Mouse (Mus musculus) cerebellum, adult 11-12 months (tissue): Measurements from ENCODE around the gene Nrg3.
"Not testable (repeated sequence)": the region's sequence is repeated elsewhere in the genome, so short reads cannot be mapped to it uniquely, and the experiment has no call there.

ENCODE experiments used
- DNase-seq: peaks from one replicate; pipeline ENCODE4 v3.0.0; 2022

Nrg3 gene

DNA sequence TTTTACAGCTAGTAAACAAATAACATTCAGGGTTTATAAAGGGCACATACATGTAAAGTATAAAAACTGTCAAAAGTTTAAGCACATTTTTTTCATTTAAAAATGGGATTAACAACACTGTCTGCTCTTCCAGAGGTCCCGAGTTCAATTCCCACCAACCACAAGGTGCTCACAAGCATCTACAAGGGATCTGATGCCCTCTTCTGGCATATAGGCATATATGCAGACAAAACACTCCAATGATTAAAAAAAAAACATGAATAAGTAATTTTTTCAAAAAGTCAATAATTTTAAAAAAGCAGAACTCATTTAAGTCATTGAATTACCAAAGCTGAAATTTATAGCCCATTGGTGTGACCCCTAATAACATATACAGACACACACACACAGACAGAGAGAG, 878.6 kb downstream of the Nrg3 start:
- no peak for DNase-seq

GRCm38 (mm10) chr14:38576796-38577195, 896.1 kb downstream of the Nrg3 start:
- DNase-seq = no peak

DNA sequence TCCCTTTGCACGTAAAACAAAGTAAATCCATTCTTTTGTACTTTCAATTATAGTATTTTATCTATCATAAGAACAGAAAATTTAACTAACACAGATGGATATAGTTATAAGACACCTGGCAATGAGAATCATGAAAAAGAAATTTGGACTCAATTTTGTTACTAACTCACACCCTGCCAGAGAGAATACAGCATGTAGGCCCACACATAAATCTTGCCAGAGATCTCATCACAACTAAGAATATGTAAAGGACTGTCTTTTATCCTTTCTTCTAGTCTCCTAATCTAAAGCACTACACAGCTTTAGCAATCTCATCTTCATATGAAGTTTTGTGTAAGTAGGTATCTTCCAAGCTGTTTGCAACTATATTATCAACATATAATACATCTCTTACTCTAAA, 904.7 kb downstream of the Nrg3 start:
- no peak for DNase-seq

- no peak for DNase-seq
Measured at GRCm38 (mm10) chr14:38566182-38566581, 906.7 kb downstream of the Nrg3 start.

- no peak for DNase-seq
Measured at GRCm38 (mm10) chr14:38554636-38555035, 918.3 kb downstream of the Nrg3 start.

DNA sequence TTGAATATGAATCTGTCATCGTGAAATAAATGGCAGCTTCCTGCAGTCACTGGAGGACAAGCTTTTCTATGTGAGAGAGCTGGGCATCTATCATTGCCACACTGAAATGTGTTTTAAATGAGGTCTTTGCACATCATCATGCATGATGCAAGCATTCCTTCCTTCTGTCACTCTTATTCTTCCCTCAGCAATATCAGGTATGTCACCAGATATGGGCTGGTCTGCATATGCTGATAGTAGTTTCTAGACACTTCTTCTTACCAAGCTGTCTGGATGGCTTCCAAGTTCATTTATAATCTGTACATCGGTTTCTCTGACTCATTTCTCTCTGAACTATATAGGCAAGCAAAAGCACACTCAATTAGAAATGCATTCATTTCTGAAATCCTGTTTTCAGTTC, 925.6 kb downstream of the Nrg3 start:
- DNase-seq = no peak

DNA sequence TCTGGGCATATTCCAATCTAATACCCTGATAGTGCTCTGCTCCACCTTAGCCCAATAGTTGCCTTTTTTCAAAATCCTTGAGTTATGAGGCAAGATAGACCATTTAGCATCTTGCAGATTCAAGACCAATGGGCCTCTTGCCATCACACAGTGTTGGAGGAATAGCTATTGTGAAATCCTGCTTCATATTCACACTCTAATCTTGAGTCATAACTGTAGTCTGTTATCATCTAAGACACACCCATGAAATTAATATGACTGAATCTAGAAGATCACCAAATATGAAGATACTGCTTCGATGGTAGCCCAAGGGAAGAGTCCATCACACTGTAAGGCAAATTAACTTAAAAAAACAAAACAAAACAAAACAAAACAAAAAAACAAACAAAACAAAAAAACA, 937.7 kb downstream of the Nrg3 start:
- no peak for DNase-seq

- DNase-seq = no peak
Measured at GRCm38 (mm10) chr14:38533495-38533894, 939.4 kb downstream of the Nrg3 start.

DNA sequence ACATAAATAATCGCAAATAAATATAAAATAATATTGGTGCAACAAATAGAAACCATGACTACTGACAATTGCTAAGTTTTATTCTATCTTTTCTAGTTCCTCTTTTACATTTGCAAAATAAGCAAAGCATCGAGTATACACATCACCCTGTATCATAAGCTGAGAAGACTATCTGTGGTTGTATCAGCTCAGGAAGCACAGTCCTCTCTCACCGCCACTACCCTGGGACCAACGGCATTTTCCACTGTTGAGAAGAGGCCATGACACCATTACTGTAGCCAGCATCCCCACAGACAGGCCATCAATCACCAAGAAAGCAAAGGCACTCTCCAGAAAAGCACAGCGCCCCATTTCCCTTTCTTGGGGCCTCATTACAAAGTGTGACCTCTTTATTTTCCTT, 956.7 kb downstream of the Nrg3 start:
- no peak for DNase-seq

DNA sequence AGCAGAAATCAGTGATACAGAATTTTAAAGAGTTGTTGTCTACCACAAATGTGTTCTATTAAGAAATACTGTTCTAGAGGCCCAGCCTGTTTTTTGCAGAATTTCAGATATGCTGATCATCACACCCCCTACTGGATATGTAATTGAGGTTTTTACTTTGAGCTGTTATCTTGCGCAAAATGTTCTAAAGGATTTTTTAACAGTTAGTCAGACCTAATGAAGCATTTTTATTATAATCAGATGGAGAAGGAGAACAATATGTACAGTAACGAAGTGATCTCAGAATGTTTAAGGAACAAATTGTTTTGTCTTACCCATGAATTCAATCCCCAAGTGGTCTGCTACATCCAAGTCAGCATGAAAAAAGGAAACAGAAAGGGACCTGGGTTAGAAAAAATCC, 963.9 kb downstream of the Nrg3 start:
- DNase-seq = no peak

DNA sequence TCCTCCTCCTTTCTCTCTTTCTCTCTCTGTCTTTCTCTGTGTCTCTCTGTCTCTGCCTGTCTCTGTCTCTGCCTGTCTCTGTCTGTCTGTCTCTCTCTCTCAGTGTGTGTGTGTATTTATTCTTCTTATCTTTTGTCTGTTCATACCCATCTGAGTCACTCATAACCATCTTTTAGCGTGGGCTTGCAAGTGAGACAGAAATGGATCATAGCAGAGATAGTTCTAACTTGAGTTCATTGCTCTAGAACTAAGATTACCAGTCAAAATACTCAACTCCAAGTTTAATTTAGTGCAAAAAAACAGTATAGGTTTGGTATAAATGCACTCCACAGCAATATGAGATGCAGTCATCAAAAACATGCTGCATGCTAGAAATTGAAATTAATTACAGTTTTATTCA, 977.9 kb downstream of the Nrg3 start:
- no peak for DNase-seq

- DNase-seq = no peak
Measured at GRCm38 (mm10) chr14:38447086-38447485, 1025.8 kb downstream of the Nrg3 start.

DNA sequence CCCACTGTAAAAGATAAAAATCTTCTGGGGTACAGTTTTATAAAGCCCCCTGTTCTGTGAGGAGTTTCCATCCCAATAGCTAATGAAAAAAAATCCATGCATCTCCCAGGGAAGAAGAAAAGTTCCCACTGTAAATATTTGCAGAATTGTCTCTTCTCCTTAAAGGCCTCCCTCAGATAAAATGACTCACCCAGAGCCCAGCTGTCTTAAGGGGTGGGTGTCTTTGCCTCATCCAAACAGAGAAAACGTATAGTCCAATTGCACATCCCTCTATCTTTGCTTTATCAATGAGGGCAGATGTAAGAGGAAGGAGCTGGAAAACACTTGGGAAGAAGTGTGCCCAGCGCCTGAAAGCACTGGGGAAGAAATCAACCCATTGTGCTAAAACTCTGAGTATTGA, 1028.1 kb downstream of the Nrg3 start:
- DNase-seq = no peak

- no peak for DNase-seq
Measured at GRCm38 (mm10) chr14:38433793-38434589, 1038.9 kb downstream of the Nrg3 start.

GRCm38 (mm10) chr14:38374660-38375059, 1098.2 kb downstream of the Nrg3 start:
- no peak for DNase-seq

DNA sequence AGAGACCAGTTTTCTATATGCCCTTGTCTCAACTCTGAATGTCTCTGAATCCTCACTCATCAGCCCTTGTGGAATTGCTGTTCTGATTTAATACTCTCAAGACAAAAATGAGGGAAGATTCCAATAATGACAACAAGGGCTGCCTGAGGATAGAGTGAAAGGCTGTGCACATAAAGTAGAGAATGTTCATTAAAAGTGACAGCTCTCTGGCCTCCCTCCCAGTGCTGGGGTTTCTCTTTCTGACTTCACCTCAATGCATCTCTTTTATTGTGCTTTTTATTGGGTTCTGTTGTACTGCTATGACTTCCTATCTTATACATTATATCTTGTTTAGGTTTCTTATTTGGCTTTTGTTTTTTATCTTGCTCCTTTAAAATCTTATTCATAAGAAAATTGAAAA, 1131.9 kb downstream of the Nrg3 start:
- no peak for DNase-seq

- DNase-seq = not testable (repeated sequence)
Measured at GRCm38 (mm10) chr14:38322841-38323240, 1150.0 kb downstream of the Nrg3 start.

DNA sequence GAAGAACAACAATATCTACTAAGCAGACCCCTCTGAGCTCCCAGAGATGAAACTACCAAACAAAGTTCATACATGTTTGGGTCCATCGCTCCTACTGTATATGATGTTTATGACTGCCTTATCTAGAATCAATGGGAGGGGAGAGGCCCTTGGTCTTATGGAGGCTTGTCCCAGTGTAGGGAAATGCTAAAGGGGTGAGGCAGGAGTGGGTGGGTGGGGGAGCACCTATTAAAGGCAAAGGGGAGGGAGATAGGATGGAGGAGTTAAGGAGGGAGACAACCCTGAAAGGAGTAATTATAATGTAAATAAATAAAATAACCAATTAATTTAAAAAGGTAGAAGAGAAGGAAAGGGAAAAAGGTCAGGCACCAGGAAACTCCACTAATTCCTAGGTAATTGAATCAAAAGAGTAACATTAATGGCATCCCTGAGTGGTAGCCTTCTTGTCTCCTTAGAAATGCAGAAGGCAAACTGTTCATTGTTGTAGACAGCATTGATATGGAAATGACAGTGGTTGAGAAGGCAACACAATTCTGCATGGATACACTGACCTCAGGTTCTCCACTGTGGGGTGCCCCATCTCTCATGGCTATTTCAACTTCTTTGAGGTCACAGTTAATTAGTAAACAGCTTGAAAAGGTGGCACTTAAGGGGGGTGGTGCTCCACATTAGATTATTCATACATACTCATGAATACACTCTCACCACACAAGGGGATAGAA, 1152.1 kb downstream of the Nrg3 start:
- DNase-seq = no peak
